Mouse (Mus musculus) liver, embryonic 13.5 days (tissue): Measurements from ENCODE around the gene Gm49318. TPM values are rescaled to one million over a fixed set of nuclear protein-coding genes. Genes with fewer than 3 reads are reported as not detected.

Source experiments
- ATAC-seq: fragments of 200-750 bp; cut with Nextera tagmentation; 2 replicates; pipeline ENCODE4 v1.8.0; 2017; ENCODE audit warnings: low read depth, mild to moderate bottlenecking, moderate number of reproducible peaks, moderate library complexity
- DNase-seq: peaks from one replicate; pipeline ENCODE4 v3.0.0; 2022
- H3K27ac ChIP-seq: fragments of 300-500 bp; sonication (generic); 2 replicates; pipeline ENCODE4 v1.5.1; 2015; ENCODE audit warnings: moderate library complexity, mild to moderate bottlenecking, inconsistent platforms
- H3K27me3 ChIP-seq: fragments of 300-500 bp; sonication (generic); 2 replicates; pipeline ENCODE4 v1.6.1; 2015; ENCODE audit warnings: mild to moderate bottlenecking, inconsistent platforms
- H3K36me3 ChIP-seq: fragments of 300-500 bp; sonication (generic); 2 replicates; pipeline ENCODE4 v1.6.1; 2015; ENCODE audit warnings: mild to moderate bottlenecking, inconsistent platforms
- H3K4me1 ChIP-seq: fragments of 300-500 bp; sonication (generic); replicated peaks from 2 replicates; pipeline ENCODE4 v1.6.1; 2015; ENCODE audit warnings: inconsistent platforms
- H3K4me2 ChIP-seq: fragments of 300-500 bp; sonication (generic); 2 replicates; pipeline ENCODE4 v1.6.1; 2015; ENCODE audit warnings: inconsistent platforms, mild to moderate bottlenecking, moderate library complexity
- H3K4me3 ChIP-seq: fragments of 300-500 bp; sonication (generic); replicated peaks from 2 replicates; pipeline ENCODE4 v1.5.1; 2015; ENCODE audit warnings: mild to moderate bottlenecking, inconsistent platforms
- H3K9ac ChIP-seq: fragments of 300-500 bp; sonication (generic); 2 replicates; pipeline ENCODE4 v1.6.1; 2015; ENCODE audit warnings: mild to moderate bottlenecking, inconsistent platforms
- H3K9me3 ChIP-seq: fragments of 300-500 bp; sonication (generic); replicated peaks from 2 replicates; pipeline ENCODE4 v1.6.1; 2016; ENCODE audit warnings: inconsistent platforms
- WGBS: fragments of 180-500 bp; shearing (Covaris S2); methylation state at CpG from one replicate; pipeline ENCODE4 v1.1.7; 2015; ENCODE audit not compliant: insufficient replicate concordance; 5-methylcytosine and 5-hydroxymethylcytosine counted together
- microRNA-seq: library from miRNA; unstranded; fragments of <30 nt; microRNA quantifications from one replicate; pipeline ENCODE4, GENCODE M21; 2016
- polyA plus RNA-seq: library from polyadenylated mRNA; unstranded; fragments of >200 nt; fragmentation: Nextera tagmentation; extraction: Ambion mirVana; gene quantifications from 2 replicates; pipeline ENCODE4 v1.2.1, GENCODE M21; 2015

Gm49318 gene
- polyA plus RNA-seq, 1 experiment from 2014 or later: not detected

DNA sequence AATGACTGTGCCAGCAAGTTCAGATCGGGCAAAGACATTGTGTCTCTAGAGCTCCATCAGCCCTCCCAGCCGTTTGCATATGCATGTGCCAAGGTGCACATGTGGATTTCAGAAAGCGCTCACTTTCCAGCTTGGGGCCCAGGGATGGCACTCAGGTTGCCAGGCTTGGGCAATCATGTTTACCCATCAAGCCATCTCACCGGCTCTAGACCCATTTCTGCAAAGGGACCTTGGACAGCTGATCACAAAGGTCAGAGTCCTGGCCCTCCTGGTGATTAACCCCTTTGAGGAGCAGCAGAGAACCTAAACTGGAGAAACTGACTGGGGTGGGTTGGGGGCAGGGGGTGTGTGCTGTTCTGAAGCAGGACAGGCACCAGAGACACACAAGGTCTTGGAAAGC lies 78.8 kb downstream of the Gm49318 start:
- H3K27ac ChIP-seq: no peak overlapping the region
- no peak overlapping the region for H3K4me3 ChIP-seq
- peaks cover 19% of the 10 kb centered on the region for H3K4me1 ChIP-seq
- WGBS: 59% methylated on average over 4 of the region's 4 CpGs
- H3K27me3 ChIP-seq: peaks cover 90% of the 10 kb centered on the region
- no peaks in the 10 kb centered on the region for H3K36me3 ChIP-seq
- H3K4me2 ChIP-seq: no peak overlapping the region
- DNase-seq (no peak), ATAC-seq (no peak)
- H3K9me3 ChIP-seq: no peaks in the 10 kb centered on the region
- no peak overlapping the region for H3K9ac ChIP-seq

DNA sequence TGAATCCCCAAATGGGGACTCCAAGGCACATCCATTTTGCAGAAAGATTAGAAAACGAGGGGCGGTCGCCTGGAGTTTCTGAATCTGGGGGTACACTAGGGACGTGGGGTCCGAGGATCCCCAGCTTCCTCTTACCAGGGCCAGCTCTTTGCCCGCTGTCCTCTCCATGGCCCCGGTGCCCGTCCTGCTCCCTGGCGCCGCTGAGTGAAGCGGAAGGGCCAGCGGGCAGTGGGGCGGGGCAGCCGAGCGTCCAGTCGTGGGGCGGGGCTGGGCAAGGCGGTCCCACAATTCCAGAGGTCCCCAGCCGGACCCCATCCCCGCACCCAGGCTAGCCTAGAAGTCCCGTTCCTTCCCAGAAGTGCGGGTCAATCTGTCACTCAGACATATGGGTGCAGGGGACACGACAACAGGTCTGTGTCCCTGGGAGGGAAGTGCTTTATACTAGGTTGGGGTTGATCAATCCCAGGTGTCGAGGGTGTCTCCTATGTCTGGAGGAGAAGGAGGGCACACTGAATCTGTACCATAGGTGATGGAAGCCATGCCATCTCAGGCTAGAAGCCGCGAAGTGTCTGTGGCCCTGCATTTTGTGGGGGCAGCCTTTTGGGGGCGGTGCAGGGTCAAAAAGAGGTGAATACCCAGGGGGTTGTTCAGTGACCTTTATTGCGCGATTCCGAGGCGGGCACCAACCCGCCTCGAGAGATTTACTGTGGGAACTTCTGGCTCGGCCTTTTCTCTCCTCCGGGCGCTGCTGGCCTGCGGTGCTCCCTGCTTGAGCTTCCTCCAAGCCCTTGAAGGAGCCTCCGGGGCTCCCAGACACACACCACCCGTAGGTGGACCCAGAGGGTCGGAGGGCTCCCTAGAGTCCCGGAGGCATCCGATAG lies 81.6 kb downstream of the Gm49318 start, which contains the start of gene Rgl3:
Gene Rgl3, minus strand, starts transcription at position 217 of the 881 bp plus-strand sequence.
- WGBS: 2% methylated on average over 42 of the region's 42 CpGs
- Histone ChIP-seq H3K9ac (no peak within 1 kb of the TSS), H3K27ac (no peak within 1 kb of the TSS), H3K9me3 (no peaks in the 10 kb centered on the region), H3K4me3 (peak within 1 kb of the TSS; percentile 41), H3K4me1 (peaks cover 19% of the 10 kb centered on the region), H3K36me3 (no peaks in the 10 kb centered on the region), H3K27me3 (peaks cover 99% of the 10 kb centered on the region), H3K4me2 (peak within 1 kb of the TSS; percentile 55)
- DNase-seq (no peak), ATAC-seq (no peak)

DNA sequence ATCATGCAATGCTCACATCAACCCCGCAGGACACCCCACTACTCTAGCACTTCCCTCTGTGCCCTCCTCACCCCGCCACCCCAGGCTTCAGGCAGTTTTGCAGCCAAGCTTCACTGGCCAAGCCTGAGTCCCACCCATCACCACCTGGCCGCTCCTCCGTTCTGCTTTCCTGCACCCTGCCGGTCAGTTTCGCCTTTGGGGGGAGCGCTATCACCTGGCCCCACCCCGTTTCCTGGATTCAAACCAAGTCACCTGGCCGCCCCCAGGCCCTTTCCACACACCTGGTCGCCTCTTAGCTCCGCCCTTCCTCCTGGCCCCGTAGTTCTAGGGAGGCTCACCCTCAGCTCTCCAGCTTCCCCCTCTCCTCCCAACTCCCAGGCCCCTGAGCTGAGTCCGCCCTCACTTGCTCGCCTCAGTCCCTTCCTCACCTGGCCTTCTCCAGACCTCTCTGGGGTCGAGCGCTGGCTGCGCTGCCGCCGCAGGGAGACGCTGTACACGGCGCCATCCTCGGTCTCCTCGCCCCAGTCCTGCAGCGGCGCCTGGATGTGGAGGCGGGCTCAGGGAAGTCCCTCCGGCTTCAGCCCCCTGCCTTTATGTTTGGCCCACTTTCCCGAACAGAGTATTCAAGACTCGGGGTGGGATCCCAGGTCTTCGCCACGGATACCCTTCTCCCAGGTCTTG lies 82.5 kb downstream of the Gm49318 start:
- H3K4me2 ChIP-seq: peak overlapping the region; percentile 55
- no peak overlapping the region for H3K9ac ChIP-seq
- 2% methylated on average over 32 of the region's 32 CpGs for WGBS
- peak overlapping the region; percentile 41 for H3K4me3 ChIP-seq
- no peak overlapping the region for H3K27ac ChIP-seq
- no peaks in the 10 kb centered on the region for H3K9me3 ChIP-seq
- no peaks in the 10 kb centered on the region for H3K36me3 ChIP-seq
- H3K27me3 ChIP-seq: peaks cover 99% of the 10 kb centered on the region
- DNase-seq (no peak), ATAC-seq (no peak)
- peaks cover 19% of the 10 kb centered on the region for H3K4me1 ChIP-seq

DNA sequence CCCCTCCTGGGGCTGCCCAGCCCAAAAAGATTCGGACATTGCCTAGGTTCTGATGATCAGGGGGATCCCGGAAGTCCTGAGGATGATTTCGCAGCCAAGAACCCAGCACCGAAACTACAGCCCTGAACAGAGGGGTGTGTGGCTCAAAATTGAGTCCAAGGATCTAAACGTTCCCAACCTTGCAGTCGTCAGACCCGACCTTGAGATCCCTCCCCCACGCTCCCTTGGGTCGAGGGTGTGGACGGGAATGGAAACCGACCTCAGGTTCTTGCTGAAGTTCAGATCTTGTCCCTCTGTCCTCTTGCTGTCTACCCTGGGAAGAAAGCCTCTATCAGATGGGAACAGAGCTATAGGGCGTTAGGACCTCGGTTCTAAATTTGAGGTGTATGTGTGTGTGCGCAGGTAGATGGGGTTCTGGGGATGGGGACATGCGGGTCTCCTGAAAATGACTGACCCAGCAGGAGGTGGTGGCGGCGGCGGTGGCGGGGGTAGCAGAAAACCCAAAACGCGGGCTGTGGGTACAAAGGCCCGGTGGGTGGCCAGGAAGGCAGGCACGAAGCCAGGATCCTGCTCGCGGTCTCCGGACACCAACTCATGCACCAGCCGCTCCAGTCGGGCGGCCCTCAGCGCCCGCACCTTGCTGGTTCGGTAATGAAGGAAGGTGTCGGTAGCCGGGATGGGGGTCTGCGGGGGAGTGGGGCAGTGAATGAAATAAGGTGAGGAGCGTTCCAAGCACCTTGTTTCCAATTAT lies 83.3 kb downstream of the Gm49318 start:
- 8% methylated on average over 36 of the region's 36 CpGs for WGBS
- ATAC-seq: no peak
- no peak overlapping the region for H3K4me3 ChIP-seq

More for the DNA sequence above, 83.3 kb downstream of the Gm49318 start:
- Histone ChIP-seq H3K27ac (no peak overlapping the region), H3K36me3 (no peaks in the 10 kb centered on the region), H3K9me3 (no peaks in the 10 kb centered on the region), H3K27me3 (peaks cover 99% of the 10 kb centered on the region), H3K4me1 (peaks cover 19% of the 10 kb centered on the region), H3K9ac (no peak overlapping the region), H3K4me2 (no peak overlapping the region)
- no peak for DNase-seq

Small RNA genes lying within 50 kb of the gene (microRNA-seq; reads per million reads assigned to microRNA genes)
- not detected for gene Mir7084

Other genes with a start within 250 kb of the Gm49318 start
- gene Angptl8, start 235.7 kb downstream of the Gm49318 start, polyA plus RNA-seq: 15.5 and 16.1 TPM in 2 replicates
- gene Dock6, start 218.6 kb downstream of the Gm49318 start, polyA plus RNA-seq: 3.9 and 4.1 TPM in 2 replicates
- 6.6 and 8.4 TPM in 2 replicates for gene Rab3d, start 153.1 kb downstream of the Gm49318 start, polyA plus RNA-seq
- gene Ccdc159, start 143.8 kb downstream of the Gm49318 start, polyA plus RNA-seq: 1.0 and 1.2 TPM in 2 replicates
- gene Tmem205, start 143.7 kb downstream of the Gm49318 start, polyA plus RNA-seq: 49.5 and 57.2 TPM in 2 replicates
- 0.99 and 1.4 TPM in 2 replicates for gene Plppr2, start 134.2 kb downstream of the Gm49318 start, polyA plus RNA-seq
- gene Swsap1, start 115.5 kb downstream of the Gm49318 start, polyA plus RNA-seq: 2.1 and 2.6 TPM in 2 replicates
- 143 and 144 TPM in 2 replicates for gene Epor, start 107.8 kb downstream of the Gm49318 start, polyA plus RNA-seq
- gene Rgl3, start 81.8 kb downstream of the Gm49318 start, polyA plus RNA-seq: 0.15 and 0.46 TPM in 2 replicates
- 0.16 TPM in 1 of 2 replicates, not detected in the other for gene Ccdc151, start 68.6 kb downstream of the Gm49318 start, polyA plus RNA-seq
- 52.6 and 57.5 TPM in 2 replicates for gene Prkcsh, start 68.5 kb downstream of the Gm49318 start, polyA plus RNA-seq
- 0.05 and 0.08 TPM in 2 replicates for gene Elavl3, start 19.2 kb downstream of the Gm49318 start, polyA plus RNA-seq
- 3.7 and 3.9 TPM in 2 replicates for gene Zfp653, start 117 bp upstream of the Gm49318 start, polyA plus RNA-seq
- gene Ecsit, start 14.2 kb upstream of the Gm49318 start, polyA plus RNA-seq: 33.4 and 34.2 TPM in 2 replicates
- gene Cnn1, start 28.0 kb upstream of the Gm49318 start, polyA plus RNA-seq: 1.9 and 3.6 TPM in 2 replicates
- 103 and 109 TPM in 2 replicates for gene Elof1, start 45.9 kb upstream of the Gm49318 start, polyA plus RNA-seq
- gene Acp5, start 64.5 kb upstream of the Gm49318 start, polyA plus RNA-seq: 184 and 187 TPM in 2 replicates
- 42.1 and 44.6 TPM in 2 replicates for gene Pigyl, start 85.6 kb upstream of the Gm49318 start, polyA plus RNA-seq
- not detected in 2 replicates for gene Zfp872, start 116.8 kb upstream of the Gm49318 start, polyA plus RNA-seq
- gene Zfp809, start 154.5 kb upstream of the Gm49318 start, polyA plus RNA-seq: 6.6 and 8.7 TPM in 2 replicates
- 1.9 and 2.0 TPM in 2 replicates for gene Zfp599, start 188.6 kb upstream of the Gm49318 start, polyA plus RNA-seq
- gene Zfp810, start 236.4 kb upstream of the Gm49318 start, polyA plus RNA-seq: 2.6 and 3.1 TPM in 2 replicates